Mouse (Mus musculus): ENCODE measurements at regions not wholly inside any gene's neighbourhood (a gene's known extent, or its start where the extent isn't known, plus 50 kb on each side); places are given as distances from the start of the nearest gene placed in this dataset.
"Not testable (repeated sequence)": the region's sequence is repeated elsewhere in the genome, so short reads cannot be mapped to it uniquely, and the experiment has no call there.

- DNase-seq, result peak; percentile 18
Observed at GRCm38 (mm10) chr10:19494461-19495105, 97.2 kb upstream of the Ifngr1 start.

DNA sequence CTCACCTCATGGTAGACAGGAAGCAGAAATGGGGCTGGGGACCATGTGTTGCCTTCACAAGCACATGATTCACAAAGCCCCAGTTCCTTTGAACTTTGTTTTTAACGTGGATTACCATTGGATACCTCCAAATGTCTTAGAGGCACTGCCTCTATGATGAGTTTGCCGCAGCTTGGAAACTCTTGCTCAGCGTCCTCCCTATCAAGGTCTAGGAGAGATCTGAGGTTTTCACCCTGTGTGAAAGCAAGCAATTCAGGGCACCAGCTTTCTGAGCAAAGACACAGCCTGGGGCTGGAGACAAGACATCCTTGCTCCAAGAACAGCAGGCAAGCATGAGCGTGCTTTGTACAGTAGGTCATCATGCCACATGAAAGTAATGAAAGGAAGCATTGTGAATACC is 93.6 kb upstream of the Ifngr1 start:
- DNase-seq, result no peak

DNA sequence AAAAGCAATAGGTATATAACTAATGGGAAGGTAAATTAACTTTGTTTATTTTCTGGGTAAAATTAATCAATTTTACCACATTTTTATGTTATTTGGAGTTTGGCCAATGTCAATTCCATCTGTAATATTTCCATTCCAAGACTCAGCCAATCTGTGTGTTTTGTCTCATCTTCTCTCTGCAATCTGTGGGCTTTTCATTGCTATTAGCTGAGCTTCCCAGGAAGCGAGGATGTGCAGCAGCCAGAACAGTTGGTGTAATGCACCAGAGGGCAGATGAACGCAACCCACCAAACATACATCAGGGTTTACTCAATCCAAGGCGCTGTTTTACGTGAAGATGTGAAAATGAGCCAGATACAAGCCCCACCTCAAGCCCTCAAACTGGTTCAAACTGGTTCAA is 88.9 kb upstream of the Ifngr1 start:
- no peak for DNase-seq

DNA sequence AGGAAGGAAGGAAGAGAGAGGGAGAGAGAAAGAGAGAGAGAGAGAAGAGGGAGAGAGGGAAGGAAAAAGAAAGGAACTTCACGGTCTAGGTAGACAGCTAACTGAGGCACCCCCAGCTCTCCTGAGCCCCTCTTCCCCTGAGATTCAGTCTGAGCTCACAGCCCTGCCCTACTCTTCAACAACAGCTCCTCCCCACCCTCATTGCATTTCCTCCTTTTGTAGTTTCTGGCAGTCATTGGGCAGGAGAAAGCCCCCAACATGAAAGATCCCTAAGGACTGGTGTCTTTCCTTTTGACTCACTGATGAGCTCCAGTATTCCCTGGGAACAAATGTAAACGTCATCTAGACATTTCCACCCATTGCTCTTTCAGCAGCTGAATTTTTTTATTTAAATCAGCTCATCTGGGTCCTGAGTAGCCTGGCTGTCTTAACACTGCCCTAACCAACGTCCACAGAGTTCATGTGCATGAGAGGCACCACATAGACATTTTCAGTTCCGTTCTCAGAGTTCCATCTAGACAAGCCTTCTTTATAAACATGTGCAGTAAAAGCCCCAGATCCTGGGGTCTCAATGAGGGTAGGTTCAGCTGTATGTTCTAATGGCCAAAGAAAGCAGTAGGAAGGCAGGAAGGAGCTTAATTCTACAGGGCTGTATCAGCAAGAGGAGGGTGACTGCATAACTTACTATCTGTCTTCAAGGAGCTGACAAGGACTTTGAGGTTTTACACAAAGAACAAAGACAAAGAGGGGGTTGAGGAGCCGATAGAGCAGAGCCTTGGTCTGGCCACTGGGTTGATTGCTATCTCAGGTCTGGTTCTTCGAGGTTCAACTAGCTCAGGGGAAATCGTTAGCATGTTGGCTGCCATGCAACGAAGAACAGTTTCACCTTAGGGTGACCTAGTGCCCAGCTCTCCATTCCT is 87.6 kb upstream of the Ifngr1 start:
- no peak for DNase-seq

DNA sequence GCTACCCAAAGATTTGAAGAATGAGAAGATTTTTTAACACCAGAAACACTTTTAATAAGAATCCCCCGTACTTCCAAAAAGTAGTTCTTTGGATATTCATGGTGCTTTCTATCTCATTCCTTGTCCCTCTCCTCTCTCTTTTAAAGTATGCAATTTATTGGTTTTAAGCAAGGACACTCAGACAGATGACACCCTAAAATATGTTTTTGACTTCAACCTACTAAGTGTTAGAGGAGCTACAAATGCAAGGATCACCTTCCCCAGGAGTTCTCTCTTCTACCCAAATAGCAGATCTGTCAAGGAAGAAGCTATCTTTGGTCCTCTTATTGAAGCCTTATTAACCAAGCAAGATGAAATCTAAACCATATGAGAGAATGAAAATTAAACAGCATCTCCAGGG is 86.6 kb upstream of the Ifngr1 start:
- DNase-seq, result no peak

- DNase-seq, result no peak
Observed at GRCm38 (mm10) chr10:19505979-19506378, 85.8 kb upstream of the Ifngr1 start.

DNA sequence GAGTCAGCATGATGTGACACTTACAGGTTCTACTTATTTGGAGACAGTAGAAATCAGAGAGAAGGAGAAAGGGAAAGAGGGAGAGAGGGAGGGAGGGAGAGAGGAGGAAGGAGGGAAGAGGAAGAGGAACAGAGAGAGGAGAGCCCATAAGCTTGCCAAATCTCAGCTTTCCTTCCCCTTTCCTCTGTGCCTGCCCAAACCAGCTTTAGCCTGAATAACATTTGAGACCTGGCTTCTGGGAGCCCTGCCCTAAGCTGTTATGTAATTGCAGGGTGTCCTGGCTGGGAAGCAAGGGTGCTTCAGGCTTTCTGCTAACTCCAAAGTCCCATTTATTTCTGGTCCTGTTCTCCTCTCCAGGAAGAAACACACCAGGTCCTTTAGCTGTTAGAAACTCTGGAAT is 85.3 kb upstream of the Ifngr1 start:
- DNase-seq, result no peak

DNA sequence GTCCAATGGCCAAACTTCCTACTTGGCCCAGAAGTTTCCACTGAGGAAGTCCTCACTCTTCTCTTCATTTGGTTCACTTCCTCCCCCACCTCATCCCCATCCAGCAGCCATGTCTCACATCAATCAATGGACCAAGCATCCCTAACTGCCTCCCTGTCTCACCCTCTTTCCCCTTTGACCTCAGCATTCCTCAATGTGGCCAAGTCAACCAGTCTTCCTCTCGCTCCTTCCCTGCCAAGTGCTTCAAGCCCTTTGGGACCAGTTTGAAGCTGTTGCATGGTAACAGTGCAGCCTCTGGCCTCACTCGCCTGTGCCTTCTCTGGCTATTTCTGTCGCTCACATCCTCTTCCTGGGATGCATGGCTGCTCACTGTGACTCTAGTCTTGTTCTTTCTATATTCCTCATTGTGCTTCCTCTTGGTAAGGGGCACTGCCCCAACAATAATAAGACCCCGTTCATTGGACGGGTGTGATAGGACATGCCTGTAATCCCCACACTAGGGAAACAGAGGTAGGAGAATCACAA is 83.5 kb upstream of the Ifngr1 start:
- DNase-seq, result no peak

GRCm38 (mm10) chr10:19510047-19510446 is 81.7 kb upstream of the Ifngr1 start:
- no peak for DNase-seq

- not testable (repeated sequence) for DNase-seq
Observed at GRCm38 (mm10) chr10:19514366-19514765, 77.4 kb upstream of the Ifngr1 start.

- no peak for DNase-seq
Observed at GRCm38 (mm10) chr10:19514837-19515236, 76.9 kb upstream of the Ifngr1 start.

GRCm38 (mm10) chr10:19516011-19516410 is 75.7 kb upstream of the Ifngr1 start:
- DNase-seq, result no peak

DNA sequence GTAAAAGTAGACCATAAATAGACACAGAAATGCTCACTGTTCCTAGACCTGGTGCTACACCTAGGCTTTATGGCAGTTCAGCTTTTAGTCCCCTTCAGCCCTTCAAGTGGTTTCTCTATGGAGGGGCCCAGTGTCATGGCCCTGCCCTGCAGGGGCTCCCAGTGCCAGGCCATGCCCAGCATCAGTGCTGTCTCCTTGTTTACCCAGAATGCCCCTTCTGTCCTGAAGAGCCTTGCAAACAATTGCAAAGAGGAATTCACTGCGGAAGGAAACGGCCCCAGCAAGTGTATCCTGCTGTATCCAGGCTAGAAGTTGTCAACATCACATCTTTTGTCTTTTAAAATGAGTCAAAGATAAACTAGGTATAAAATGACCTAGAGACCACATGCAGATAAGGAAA is 74.7 kb upstream of the Ifngr1 start:
- DNase-seq, result no peak

- DNase-seq, result peak; percentile 26
Observed at GRCm38 (mm10) chr10:19518763-19519162, 73.0 kb upstream of the Ifngr1 start.

DNA sequence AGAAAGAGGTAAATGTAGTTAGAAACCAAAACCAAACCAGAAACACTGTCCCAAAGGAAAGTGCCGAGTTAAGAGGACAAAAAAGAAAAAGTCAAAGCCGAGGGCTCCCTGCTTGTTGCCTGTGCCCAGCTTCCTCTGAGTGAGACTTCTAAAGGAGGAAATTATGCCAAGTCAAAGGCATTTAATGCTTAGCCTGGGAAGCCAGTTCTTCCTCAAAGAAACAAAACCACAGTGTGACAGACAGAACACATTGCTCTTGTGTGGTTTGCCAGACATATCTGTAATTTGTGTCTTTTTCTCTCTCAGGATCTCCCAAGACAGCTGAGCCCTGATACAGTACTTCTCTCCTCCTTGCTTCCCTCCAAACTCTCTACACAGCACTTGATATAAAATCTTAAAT is 69.6 kb upstream of the Ifngr1 start:
- no peak for DNase-seq

DNA sequence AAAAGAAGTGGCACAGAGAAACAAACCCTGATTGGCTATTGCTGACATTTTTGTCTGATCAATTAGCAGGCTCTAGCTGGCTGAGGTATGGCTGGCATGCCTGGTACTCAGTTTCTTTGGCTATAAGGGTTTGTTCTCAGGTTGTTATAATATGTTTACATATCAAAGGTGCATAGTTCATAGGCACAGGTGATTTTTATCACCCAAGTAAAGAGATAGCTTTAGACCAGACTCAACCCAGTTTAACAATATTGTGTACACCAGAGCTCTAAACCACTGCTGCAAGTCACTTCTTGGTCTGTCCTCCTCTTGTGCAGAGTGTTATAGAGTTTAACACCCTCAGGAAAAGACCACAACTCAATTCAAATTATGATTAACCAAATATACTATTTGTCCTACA is 65.8 kb upstream of the Ifngr1 start:
- DNase-seq, result no peak

DNA sequence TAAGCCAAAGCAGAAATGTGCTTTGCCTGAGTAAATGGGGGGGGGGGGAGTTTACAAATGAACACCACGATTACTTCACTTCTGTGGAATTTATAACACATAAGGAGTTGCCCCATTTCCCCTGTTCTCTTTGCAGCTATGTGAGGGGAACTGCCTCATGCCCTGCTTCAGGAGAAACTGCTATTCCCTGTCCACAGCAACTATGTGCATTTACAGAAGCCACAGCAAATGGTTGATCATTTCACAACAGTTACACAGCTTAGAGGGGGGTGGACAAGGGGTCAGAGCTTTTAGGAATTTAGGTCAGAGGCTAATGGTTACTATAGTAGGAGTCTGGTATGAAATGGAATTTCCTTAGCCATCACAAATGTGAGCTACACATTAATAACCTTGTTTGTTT is 65.4 kb upstream of the Ifngr1 start:
- DNase-seq, result peak; percentile 41

- DNase-seq, result no peak
Observed at GRCm38 (mm10) chr10:19529655-19530054, 62.1 kb upstream of the Ifngr1 start.

- DNase-seq, result no peak
Observed at GRCm38 (mm10) chr10:19530056-19530455, 61.7 kb upstream of the Ifngr1 start.

DNA sequence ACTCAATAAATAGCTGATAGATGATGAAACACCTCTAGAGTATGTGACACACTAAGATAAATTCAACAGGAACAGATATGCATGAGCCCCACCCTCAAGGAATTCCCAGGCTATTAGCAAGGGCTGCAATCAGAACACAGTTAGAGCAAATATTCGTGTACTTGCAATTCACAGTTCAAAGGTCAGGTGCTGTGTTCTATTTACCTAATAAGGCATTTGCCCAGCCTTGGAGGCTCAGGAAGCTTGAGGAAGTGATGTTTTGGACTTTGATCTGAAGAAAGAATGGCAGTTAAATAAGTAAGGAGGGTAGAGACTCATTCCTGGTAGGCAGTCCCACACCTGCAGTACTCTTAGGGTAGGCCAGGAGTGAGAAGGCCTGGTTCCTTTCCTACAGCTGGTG is 60.3 kb upstream of the Ifngr1 start:
- no peak for DNase-seq

DNA sequence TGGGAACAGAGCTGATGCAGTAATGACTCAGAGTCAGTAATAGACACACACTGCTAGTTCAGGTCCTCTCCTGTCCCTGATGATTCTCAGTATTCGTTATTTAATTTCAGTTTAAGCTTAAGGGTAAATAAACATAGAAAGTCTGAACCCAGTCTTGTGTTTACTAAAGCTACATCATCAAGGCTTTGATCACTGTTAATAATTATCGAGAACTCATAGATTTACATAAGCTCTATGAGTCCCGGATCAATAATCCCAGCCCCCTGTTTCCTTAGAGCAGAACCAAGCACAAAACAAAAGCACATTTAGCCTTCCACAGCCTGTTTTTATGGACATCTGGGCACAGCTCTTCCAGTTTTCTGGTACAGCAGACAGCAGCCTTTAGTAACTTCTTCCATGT is 59.0 kb upstream of the Ifngr1 start:
- no peak for DNase-seq

DNA sequence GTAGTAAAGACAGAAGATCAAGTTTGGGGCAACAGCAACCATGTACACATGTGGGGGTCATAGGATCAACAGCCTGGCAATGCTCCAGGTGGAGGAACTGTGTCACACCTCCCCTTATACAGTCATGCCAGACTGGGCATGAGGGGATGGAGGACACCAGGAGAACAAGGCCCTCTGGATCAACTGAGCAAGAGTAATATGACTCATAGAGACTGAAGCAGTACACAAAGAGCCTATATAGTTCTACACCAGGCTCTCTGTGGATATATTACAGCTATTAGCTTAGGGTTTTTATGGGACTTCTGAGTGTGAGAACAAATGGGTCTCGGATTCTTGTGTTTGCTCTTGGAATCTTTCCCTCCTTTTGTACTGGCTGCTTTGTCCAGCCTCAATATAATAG is 57.9 kb upstream of the Ifngr1 start:
- DNase-seq, result no peak

Measured in kidney, postnatal 14 days (tissue).